Mouse (Mus musculus): ENCODE measurements at regions not wholly inside any gene's neighbourhood (a gene's known extent, or its start where the extent isn't known, plus 50 kb on each side); places are given as distances from the start of the nearest gene placed in this dataset.

- TF ChIP-seq CTCF (IDR thresholded peaks at IDR 0.05; ENCODE audit: low read depth, low read length) (no peak), POLR2A (IDR thresholded peaks at IDR 0.05; ENCODE audit: extremely low read depth, insufficient read depth, low read length) (no peak)
- Histone ChIP-seq H3K27me3 (ENCODE audit: control insufficient read depth, insufficient read depth, low read length) (no peaks in the 10 kb centered on the region), H3K4me3 (ENCODE audit: insufficient read depth, low read depth, low read length) (no peak overlapping the region), H3K79me2 (ENCODE audit: control insufficient read depth, insufficient read depth, low read length) (no peaks in the 10 kb centered on the region), H3K9ac (ENCODE audit: low read depth, low read length) (no peak overlapping the region), H3K27ac (replicated peaks; ENCODE audit: insufficient read depth, low read depth, low read length) (no peak overlapping the region), H3K4me1 (ENCODE audit: control insufficient read depth, insufficient read depth, low read length) (no peaks in the 10 kb centered on the region), H3K36me3 (ENCODE audit: control insufficient read depth, insufficient read depth, low read length) (no peaks in the 10 kb centered on the region)
- WGBS, result 88% methylated on average over 4 of the region's 4 CpGs
- DNase-seq (ENCODE audit: extremely low read depth, low read depth, low spot score), result no peak
Measured at GRCm38 (mm10) chr14:74099696-74100095, 438.7 kb downstream of the Gm21750 start.

GRCm38 (mm10) chr14:74112603-74113002 is 451.6 kb downstream of the Gm21750 start:
- no peaks in the 10 kb centered on the region for H3K36me3 ChIP-seq (ENCODE audit: control insufficient read depth, insufficient read depth, low read length)
- H3K27ac ChIP-seq (replicated peaks; ENCODE audit: insufficient read depth, low read depth, low read length), result no peak overlapping the region
- no peaks in the 10 kb centered on the region for H3K79me2 ChIP-seq (ENCODE audit: control insufficient read depth, insufficient read depth, low read length)
- no peak overlapping the region for H3K4me3 ChIP-seq (ENCODE audit: insufficient read depth, low read depth, low read length)
- H3K9ac ChIP-seq (ENCODE audit: low read depth, low read length), result no peak overlapping the region
- H3K27me3 ChIP-seq (ENCODE audit: control insufficient read depth, insufficient read depth, low read length), result no peaks in the 10 kb centered on the region
- TF ChIP-seq CTCF (IDR thresholded peaks at IDR 0.05; ENCODE audit: low read depth, low read length), result no peak
- DNase-seq (ENCODE audit: extremely low read depth, low read depth, low spot score), result no peak
- 93% methylated on average over 2 of the region's 2 CpGs for WGBS
- H3K4me1 ChIP-seq (ENCODE audit: control insufficient read depth, insufficient read depth, low read length), result no peaks in the 10 kb centered on the region

- TF ChIP-seq CTCF (IDR thresholded peaks at IDR 0.05; ENCODE audit: low read depth, low read length) (no peak), POLR2A (IDR thresholded peaks at IDR 0.05; ENCODE audit: extremely low read depth, insufficient read depth, low read length) (no peak)
- 55% methylated on average over 5 of the region's 5 CpGs for WGBS
- Histone ChIP-seq H3K36me3 (ENCODE audit: control insufficient read depth, insufficient read depth, low read length) (no peaks in the 10 kb centered on the region), H3K79me2 (ENCODE audit: control insufficient read depth, insufficient read depth, low read length) (no peaks in the 10 kb centered on the region), H3K4me3 (ENCODE audit: insufficient read depth, low read depth, low read length) (no peak overlapping the region), H3K9ac (ENCODE audit: low read depth, low read length) (no peak overlapping the region), H3K27ac (replicated peaks; ENCODE audit: insufficient read depth, low read depth, low read length) (no peak overlapping the region), H3K27me3 (ENCODE audit: control insufficient read depth, insufficient read depth, low read length) (no peaks in the 10 kb centered on the region), H3K4me1 (ENCODE audit: control insufficient read depth, insufficient read depth, low read length) (no peaks in the 10 kb centered on the region)
- no peak for DNase-seq (ENCODE audit: extremely low read depth, low read depth, low spot score)
Measured at GRCm38 (mm10) chr14:74113116-74113515, 452.1 kb downstream of the Gm21750 start.

GRCm38 (mm10) chr14:74113556-74113955 is 452.5 kb downstream of the Gm21750 start:
- no peak for DNase-seq (ENCODE audit: extremely low read depth, low read depth, low spot score)
- Histone ChIP-seq H3K27me3 (ENCODE audit: control insufficient read depth, insufficient read depth, low read length) (no peaks in the 10 kb centered on the region), H3K79me2 (ENCODE audit: control insufficient read depth, insufficient read depth, low read length) (no peaks in the 10 kb centered on the region), H3K4me1 (ENCODE audit: control insufficient read depth, insufficient read depth, low read length) (no peaks in the 10 kb centered on the region), H3K27ac (replicated peaks; ENCODE audit: insufficient read depth, low read depth, low read length) (no peak overlapping the region), H3K9ac (ENCODE audit: low read depth, low read length) (no peak overlapping the region), H3K4me3 (ENCODE audit: insufficient read depth, low read depth, low read length) (no peak overlapping the region), H3K36me3 (ENCODE audit: control insufficient read depth, insufficient read depth, low read length) (no peaks in the 10 kb centered on the region)
- no peak for TF ChIP-seq CTCF (IDR thresholded peaks at IDR 0.05; ENCODE audit: low read depth, low read length)
- TF ChIP-seq POLR2A (IDR thresholded peaks at IDR 0.05; ENCODE audit: extremely low read depth, insufficient read depth, low read length), result no peak
- WGBS, result 62% methylated on average over 3 of the region's 3 CpGs

GRCm38 (mm10) chr14:74117686-74118085 is 456.7 kb downstream of the Gm21750 start:
- 67% methylated on average over 2 of the region's 2 CpGs for WGBS

GRCm38 (mm10) chr14:74145202-74145700 is 484.2 kb downstream of the Gm21750 start:
- no peaks in the 10 kb centered on the region for H3K79me2 ChIP-seq (ENCODE audit: control insufficient read depth, insufficient read depth, low read length)
- no peak overlapping the region for H3K9ac ChIP-seq (ENCODE audit: low read depth, low read length)
- no peak overlapping the region for H3K4me3 ChIP-seq (ENCODE audit: insufficient read depth, low read depth, low read length)
- no peaks in the 10 kb centered on the region for H3K4me1 ChIP-seq (ENCODE audit: control insufficient read depth, insufficient read depth, low read length)
- H3K27me3 ChIP-seq (ENCODE audit: control insufficient read depth, insufficient read depth, low read length), result no peaks in the 10 kb centered on the region
- 82% methylated on average over 4 of the region's 4 CpGs for WGBS
- H3K27ac ChIP-seq (replicated peaks; ENCODE audit: insufficient read depth, low read depth, low read length), result no peak overlapping the region
- TF ChIP-seq POLR2A (IDR thresholded peaks at IDR 0.05; ENCODE audit: extremely low read depth, insufficient read depth, low read length) (no peak), CTCF (IDR thresholded peaks at IDR 0.05; ENCODE audit: low read depth, low read length) (no peak)
- no peaks in the 10 kb centered on the region for H3K36me3 ChIP-seq (ENCODE audit: control insufficient read depth, insufficient read depth, low read length)
- DNase-seq (ENCODE audit: extremely low read depth, low read depth, low spot score), result no peak

More at GRCm38 (mm10) chr14:74117686-74118085, 456.7 kb downstream of the Gm21750 start:
- no peaks in the 10 kb centered on the region for H3K79me2 ChIP-seq (ENCODE audit: control insufficient read depth, insufficient read depth, low read length)
- H3K9ac ChIP-seq (ENCODE audit: low read depth, low read length), result no peak overlapping the region
- H3K4me1 ChIP-seq (ENCODE audit: control insufficient read depth, insufficient read depth, low read length), result no peaks in the 10 kb centered on the region
- H3K36me3 ChIP-seq (ENCODE audit: control insufficient read depth, insufficient read depth, low read length), result no peaks in the 10 kb centered on the region
- TF ChIP-seq POLR2A (IDR thresholded peaks at IDR 0.05; ENCODE audit: extremely low read depth, insufficient read depth, low read length) (no peak), CTCF (IDR thresholded peaks at IDR 0.05; ENCODE audit: low read depth, low read length) (no peak)
- no peaks in the 10 kb centered on the region for H3K27me3 ChIP-seq (ENCODE audit: control insufficient read depth, insufficient read depth, low read length)
- H3K4me3 ChIP-seq (ENCODE audit: insufficient read depth, low read depth, low read length), result no peak overlapping the region
- no peak overlapping the region for H3K27ac ChIP-seq (replicated peaks; ENCODE audit: insufficient read depth, low read depth, low read length)
- DNase-seq (ENCODE audit: extremely low read depth, low read depth, low spot score), result no peak
